21 mouse cellular contexts compared by ENCODE assay signal in genomic region chr3:49586531-49587168, GRCm38 (mm10).
DNase-seq lines count a peak whose midpoint lies in the region; ATAC-seq and TF ChIP-seq lines count a peak whose summit lies in the region.
"Had no signal": no experiment of that assay in that cellular context is flagged by ENCODE, and none has a peak within 500 bp of the region (broad histone marks: within the 10 kb centered on the region; RNA-seq: fewer than 3 reads in every experiment).

No protein-coding gene starts in this region.

- 0 out of 2 replicates have a peak overlapping the region, but pooled peaks have one; percentile 48 for H3K27ac ChIP-seq in embryonic facial prominence, embryonic 15.5 days (replicated peaks)
- H3K27ac ChIP-seq in limb, embryonic 13.5 days: peak overlapping the region; percentile 76
- H3K27ac ChIP-seq: layer of hippocampus, adult 2 months; liver, embryonic 14.5 days; macrophage; midbrain, embryonic 13.5 days had no signal

- no peaks in the 10 kb centered on the region for H3K27me3 ChIP-seq in embryonic facial prominence, embryonic 15.5 days
- H3K27me3 ChIP-seq in limb, embryonic 13.5 days: no peaks in the 10 kb centered on the region

- no peaks in the 10 kb centered on the region for H3K9me3 ChIP-seq in embryonic facial prominence, embryonic 15.5 days (replicated peaks)
- no peaks in the 10 kb centered on the region for H3K9me3 ChIP-seq in limb, embryonic 13.5 days
- H3K9me3 ChIP-seq: midbrain, embryonic 13.5 days had no signal

- no peaks in the 10 kb centered on the region for H3K36me3 ChIP-seq in embryonic facial prominence, embryonic 15.5 days
- no peaks in the 10 kb centered on the region for H3K36me3 ChIP-seq in limb, embryonic 13.5 days
- H3K36me3 ChIP-seq: midbrain, embryonic 13.5 days had no signal

- H3K4me3 ChIP-seq in embryonic facial prominence, embryonic 15.5 days (replicated peaks): no peak overlapping the region
- H3K4me3 ChIP-seq in limb, embryonic 13.5 days: no peak overlapping the region
- no peak overlapping the region for H3K4me3 ChIP-seq in lung, adult 2 months (replicated peaks; ENCODE audit: extremely low read depth, low read depth, low read length)
- H3K4me3 ChIP-seq: erythroblast, embryonic 14.5 days; layer of hippocampus, adult 2 months; midbrain, embryonic 13.5 days; myocyte had no signal

- intact Hi-C loops in heart, postnatal 25 days (cut with DNase I): no loop called here

- no peaks in the 10 kb centered on the region for H3K4me1 ChIP-seq in embryonic facial prominence, embryonic 15.5 days
- peaks cover 9% of the 10 kb centered on the region for H3K4me1 ChIP-seq in limb, embryonic 13.5 days
- no peaks in the 10 kb centered on the region for H3K4me1 ChIP-seq in lung, adult 2 months (ENCODE audit: control insufficient read depth, insufficient read depth, low read length)
- H3K4me1 ChIP-seq: midbrain, embryonic 13.5 days had no signal

- peak; percentile 31 for DNase-seq in embryo, embryonic 10 days (ENCODE audit: low spot score)
- DNase-seq in embryo, embryonic 11.5 days (ENCODE audit: low read depth, low spot score): peak; percentile 24
- DNase-seq in cerebellum, postnatal 10 days: no peak
- no peak for DNase-seq in heart, postnatal 25 days (ENCODE audit: low spot score)
- no peak for DNase-seq in lung, adult 2 months
- DNase-seq: B cell, adult 2 months; cerebellum, adult 18-20 months; cerebellum, postnatal 36 days; kidney, adult 2 months; kidney, postnatal 14 days; layer of hippocampus, postnatal 36 days; right cerebral cortex, postnatal 25 days; thymus, postnatal 36 days had no signal

- no peak for TF ChIP-seq POLR2A in lung, adult 2 months (IDR thresholded peaks at IDR 0.05; ENCODE audit: borderline replicate concordance, extremely low read depth, low read depth, low read length)

- ATAC-seq in embryonic facial prominence, embryonic 15.5 days (ENCODE audit: insufficient number of reproducible peaks, low FRiP score, low TSS enrichment, low read depth): no peak
- peak; percentile 87 for ATAC-seq in limb, embryonic 13.5 days (ENCODE audit: low FRiP score, low read depth)
- ATAC-seq: midbrain, embryonic 13.5 days had no signal

- no peak overlapping the region for H3K4me2 ChIP-seq in embryonic facial prominence, embryonic 15.5 days (replicated peaks)
- no peak overlapping the region for H3K4me2 ChIP-seq in limb, embryonic 13.5 days (replicated peaks)
- H3K4me2 ChIP-seq: midbrain, embryonic 13.5 days had no signal

- no peak overlapping the region for H3K9ac ChIP-seq in embryonic facial prominence, embryonic 15.5 days
- H3K9ac ChIP-seq in limb, embryonic 13.5 days: no peak overlapping the region
- H3K9ac ChIP-seq: liver, embryonic 14.5 days; midbrain, embryonic 13.5 days had no signal

- no peak for TF ChIP-seq CTCF in lung, adult 2 months (IDR thresholded peaks at IDR 0.05; ENCODE audit: insufficient read depth, low read length)

- whole genome bisulfite sequencing in embryonic facial prominence, embryonic 15.5 days: 32% methylated on average over 6 of the region's 6 CpGs
- 14% methylated on average over 6 of the region's 6 CpGs for WGBS in limb, embryonic 13.5 days
- WGBS in lung, adult 2 months: 79% methylated on average over 6 of the region's 6 CpGs

Comparison
In these comparisons a context has a peak if more than half of its experiments do, and no peak if none do; other contexts are left out.
1. DNase-seq: peak in embryo, embryonic 10 days (single experiment) and embryo, embryonic 11.5 days (single experiment); none in cerebellum, postnatal 10 days (0 of 2), heart, postnatal 25 days (single experiment) and lung, adult 2 months (single experiment).